Mouse (Mus musculus): ENCODE results near the gene Mettl6.

- no peak for TF ChIP-seq CTCF (conservative IDR thresholded peaks at IDR 0.05; ENCODE audit: low read length)
- no peak for TF ChIP-seq POU5F1 (IDR thresholded peaks at IDR 0.05; ENCODE audit: borderline replicate concordance, low read length)
- TF ChIP-seq NANOG (IDR thresholded peaks at IDR 0.05; ENCODE audit: borderline replicate concordance, low read length) = no peak
Observed at GRCm38 (mm10) chr14:31469711-31470110, 25.1 kb downstream of the Mettl6 start.

Measured in E14TG2a.4 (cell line).